Mouse (Mus musculus) hindbrain, embryonic 12.5 days (tissue): ENCODE data around the gene Ppfia2. TPM values are rescaled to one million over a fixed set of nuclear protein-coding genes. Genes with fewer than 3 reads are reported as not detected.

Source experiments
- ATAC-seq: fragments of 200-750 bp; cut with Nextera tagmentation; 2 replicates; pipeline ENCODE4 v1.8.0; 2017; ENCODE audit warnings: moderate TSS enrichment; ENCODE audit not compliant: low FRiP score
- H3K27ac ChIP-seq: fragments of 300-500 bp; sonication (generic); 2 replicates; pipeline ENCODE4 v1.5.1; 2016; ENCODE audit warnings: mild to moderate bottlenecking
- H3K27me3 ChIP-seq: fragments of 300-500 bp; sonication (generic); 2 replicates; pipeline ENCODE4 v1.6.1; 2016; ENCODE audit warnings: mild to moderate bottlenecking
- H3K36me3 ChIP-seq: fragments of 300-500 bp; sonication (generic); 2 replicates; pipeline ENCODE4 v1.6.1; 2016; ENCODE audit warnings: mild to moderate bottlenecking
- H3K4me1 ChIP-seq: fragments of 300-500 bp; sonication (generic); 2 replicates; pipeline ENCODE4 v1.6.1; 2016
- H3K4me2 ChIP-seq: fragments of 300-500 bp; sonication (generic); replicated peaks from 2 replicates; pipeline ENCODE4 v1.6.1; 2016; ENCODE audit warnings: mild to moderate bottlenecking
- H3K4me3 ChIP-seq: fragments of 300-500 bp; sonication (generic); 2 replicates; pipeline ENCODE4 v1.5.1; 2016; ENCODE audit warnings: mild to moderate bottlenecking
- H3K9ac ChIP-seq: fragments of 300-500 bp; sonication (generic); 2 replicates; pipeline ENCODE4 v1.6.1; 2016; ENCODE audit warnings: mild to moderate bottlenecking, moderate library complexity
- H3K9me3 ChIP-seq: fragments of 300-500 bp; sonication (generic); replicated peaks from 2 replicates; pipeline ENCODE4 v1.6.1; 2016; ENCODE audit warnings: mild to moderate bottlenecking
- WGBS: fragments of 180-500 bp; shearing (Covaris S2); methylation state at CpG from one replicate; pipeline ENCODE4 v1.1.7; 2016; 5-methylcytosine and 5-hydroxymethylcytosine counted together
- polyA plus RNA-seq: library from polyadenylated mRNA; unstranded; fragments of >200 nt; fragmentation: Nextera tagmentation; extraction: Ambion mirVana; gene quantifications from 2 replicates; pipeline ENCODE4 v1.2.1, GENCODE M21; 2016

Gene Ppfia2
- polyA plus RNA-seq, 1 experiment from 2014 or later: 11.1 TPM

GRCm38 (mm10) chr10:106870233-106870632, 400.1 kb downstream of the Ppfia2 start:
- Histone ChIP-seq H3K36me3 (no peaks in the 10 kb centered on the region), H3K9ac (no peak overlapping the region), H3K27me3 (no peaks in the 10 kb centered on the region), H3K4me1 (no peaks in the 10 kb centered on the region), H3K27ac (no peak overlapping the region), H3K9me3 (no peaks in the 10 kb centered on the region), H3K4me2 (no peak overlapping the region), H3K4me3 (no peak overlapping the region)
- 89% methylated on average over 4 of the region's 4 CpGs for WGBS
- no peak for ATAC-seq

GRCm38 (mm10) chr10:106871847-106872246, 401.7 kb downstream of the Ppfia2 start:
- Histone ChIP-seq H3K27ac (no peak overlapping the region), H3K36me3 (no peaks in the 10 kb centered on the region), H3K9me3 (no peaks in the 10 kb centered on the region), H3K27me3 (no peaks in the 10 kb centered on the region), H3K4me3 (no peak overlapping the region), H3K4me1 (no peaks in the 10 kb centered on the region), H3K4me2 (no peak overlapping the region), H3K9ac (no peak overlapping the region)
- no peak for ATAC-seq
- 88% methylated on average over 3 of the region's 3 CpGs for WGBS

DNA sequence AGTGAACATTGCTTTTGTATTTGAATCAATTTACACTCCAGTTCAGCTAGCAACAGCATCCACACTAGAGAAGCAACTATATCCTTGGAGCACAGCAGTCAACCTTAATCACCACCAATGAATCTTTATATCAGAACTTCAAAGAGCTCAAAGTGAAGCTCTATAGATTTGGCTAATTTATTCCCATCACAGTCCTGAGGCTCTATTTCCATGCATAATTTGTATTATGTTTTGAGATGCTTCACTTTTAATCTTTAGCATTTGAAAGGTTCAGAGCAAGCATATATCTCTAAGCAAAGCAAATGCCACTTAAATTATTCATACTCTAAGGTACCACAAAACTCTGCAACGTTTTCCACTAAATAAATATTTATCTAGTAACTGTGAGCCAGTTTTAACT, 402.6 kb downstream of the Ppfia2 start:
- no peaks in the 10 kb centered on the region for H3K27me3 ChIP-seq
- 39% methylated on average over 1 of the region's 1 CpGs for WGBS
- ATAC-seq: no peak

GRCm38 (mm10) chr10:106881330-106881729, 411.2 kb downstream of the Ppfia2 start:
- no peak overlapping the region for H3K27ac ChIP-seq
- WGBS: 48% methylated on average over 3 of the region's 3 CpGs
- H3K36me3 ChIP-seq: no peaks in the 10 kb centered on the region
- no peaks in the 10 kb centered on the region for H3K27me3 ChIP-seq
- H3K9me3 ChIP-seq: no peaks in the 10 kb centered on the region
- no peak overlapping the region for H3K4me3 ChIP-seq
- no peak overlapping the region for H3K4me2 ChIP-seq
- ATAC-seq: no peak
- no peak overlapping the region for H3K9ac ChIP-seq
- no peaks in the 10 kb centered on the region for H3K4me1 ChIP-seq

More for the DNA sequence above, 402.6 kb downstream of the Ppfia2 start:
- no peak overlapping the region for H3K27ac ChIP-seq
- H3K4me2 ChIP-seq: no peak overlapping the region
- H3K4me1 ChIP-seq: no peaks in the 10 kb centered on the region
- no peaks in the 10 kb centered on the region for H3K9me3 ChIP-seq
- H3K36me3 ChIP-seq: no peaks in the 10 kb centered on the region
- H3K4me3 ChIP-seq: no peak overlapping the region
- no peak overlapping the region for H3K9ac ChIP-seq

DNA sequence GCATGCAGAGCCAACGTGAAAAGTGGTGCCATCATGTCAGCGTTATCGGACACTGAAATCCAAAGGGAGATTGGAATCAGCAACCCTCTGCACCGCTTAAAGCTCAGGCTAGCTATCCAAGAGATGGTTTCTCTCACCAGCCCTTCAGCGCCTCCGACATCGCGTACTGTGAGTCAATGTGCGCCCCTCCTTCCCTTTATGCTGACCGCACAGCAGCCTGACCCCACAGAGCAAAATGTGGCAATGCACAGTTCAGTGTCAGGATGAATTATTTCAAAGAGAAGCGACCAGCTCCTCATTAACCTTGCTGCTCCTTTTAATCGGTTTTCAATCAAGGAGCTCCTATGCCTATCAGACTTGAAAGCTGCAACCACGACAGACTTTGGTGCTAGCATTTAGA, 426.2 kb downstream of the Ppfia2 start:
- no peak overlapping the region for H3K4me3 ChIP-seq
- H3K27me3 ChIP-seq: no peaks in the 10 kb centered on the region
- H3K9ac ChIP-seq: no peak overlapping the region
- H3K4me2 ChIP-seq: 0 out of 2 replicates have a peak overlapping the region, but pooled peaks have one; percentile 11
- no peak overlapping the region for H3K27ac ChIP-seq
- ATAC-seq: no peak
- no peaks in the 10 kb centered on the region for H3K36me3 ChIP-seq
- peaks cover 3% of the 10 kb centered on the region; the same call in 1 of the 2 replicates for H3K4me1 ChIP-seq
- WGBS: 38% methylated on average over 13 of the region's 13 CpGs
- H3K9me3 ChIP-seq: no peaks in the 10 kb centered on the region

GRCm38 (mm10) chr10:106910108-106910507, 440.0 kb downstream of the Ppfia2 start:
- no peak overlapping the region for H3K4me3 ChIP-seq
- no peaks in the 10 kb centered on the region for H3K9me3 ChIP-seq
- H3K4me2 ChIP-seq: no peak overlapping the region
- H3K36me3 ChIP-seq: no peaks in the 10 kb centered on the region
- WGBS: 73% methylated on average over 3 of the region's 3 CpGs
- H3K27me3 ChIP-seq: no peaks in the 10 kb centered on the region
- no peak for ATAC-seq
- H3K9ac ChIP-seq: no peak overlapping the region
- no peaks in the 10 kb centered on the region for H3K4me1 ChIP-seq
- H3K27ac ChIP-seq: no peak overlapping the region

- Histone ChIP-seq H3K9me3 (no peaks in the 10 kb centered on the region), H3K4me1 (no peaks in the 10 kb centered on the region), H3K36me3 (no peaks in the 10 kb centered on the region), H3K9ac (no peak overlapping the region), H3K27me3 (no peaks in the 10 kb centered on the region), H3K27ac (no peak overlapping the region), H3K4me2 (no peak overlapping the region), H3K4me3 (no peak overlapping the region)
- 14% methylated on average over 2 of the region's 2 CpGs for WGBS
- 0 out of 2 replicates have a peak, but pooled peaks have one; percentile 48 for ATAC-seq
Observed at GRCm38 (mm10) chr10:106913032-106913431, 442.9 kb downstream of the Ppfia2 start.

DNA sequence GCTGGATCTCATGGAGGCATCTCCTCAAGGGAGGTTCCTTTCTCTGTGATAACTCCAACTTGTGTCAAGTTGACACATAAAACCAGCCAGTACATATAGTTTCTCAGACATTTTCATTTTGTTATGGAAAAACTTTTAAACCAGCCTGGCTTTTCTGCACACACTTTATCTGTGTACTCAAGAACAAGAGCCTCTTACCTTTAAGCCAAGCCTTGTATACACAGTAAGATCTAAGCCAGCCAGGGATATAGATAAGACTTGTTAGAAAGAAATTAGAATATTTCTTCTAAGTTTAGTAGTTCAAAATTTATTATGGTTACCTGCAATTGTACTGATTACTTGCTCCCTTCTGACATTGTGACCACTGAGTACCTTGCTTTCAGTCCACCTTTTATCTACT, 444.1 kb downstream of the Ppfia2 start:
- no peaks in the 10 kb centered on the region for H3K36me3 ChIP-seq
- no peak for ATAC-seq
- no peaks in the 10 kb centered on the region for H3K4me1 ChIP-seq
- H3K9ac ChIP-seq: no peak overlapping the region
- no peak overlapping the region for H3K4me2 ChIP-seq
- H3K4me3 ChIP-seq: no peak overlapping the region
- no peaks in the 10 kb centered on the region for H3K27me3 ChIP-seq
- no peaks in the 10 kb centered on the region for H3K9me3 ChIP-seq
- no peak overlapping the region for H3K27ac ChIP-seq

DNA sequence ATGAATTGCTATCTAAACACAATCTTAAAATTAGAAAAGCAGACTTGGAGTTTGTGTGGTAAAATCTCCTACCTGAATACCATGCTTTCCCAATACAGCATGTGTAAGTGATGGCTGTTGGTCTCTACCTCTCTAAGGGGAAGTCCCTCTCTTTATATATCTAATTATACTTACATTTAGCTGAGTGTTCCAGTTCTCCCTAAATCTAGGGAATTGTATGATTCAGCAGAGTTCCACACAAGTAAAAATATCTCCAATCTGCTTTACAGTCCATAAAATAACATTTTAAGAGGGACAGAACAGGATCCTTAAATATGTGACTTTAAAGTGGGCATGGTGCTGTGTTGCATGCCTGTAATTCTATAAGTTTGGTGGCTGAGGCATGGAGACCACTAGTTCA, 444.7 kb downstream of the Ppfia2 start:
- no peak for ATAC-seq
- Histone ChIP-seq H3K36me3 (no peaks in the 10 kb centered on the region), H3K4me3 (no peak overlapping the region), H3K4me2 (no peak overlapping the region), H3K27ac (no peak overlapping the region), H3K9ac (no peak overlapping the region), H3K27me3 (no peaks in the 10 kb centered on the region), H3K9me3 (no peaks in the 10 kb centered on the region), H3K4me1 (no peaks in the 10 kb centered on the region)

- Histone ChIP-seq H3K4me3 (no peak overlapping the region), H3K9me3 (no peaks in the 10 kb centered on the region), H3K9ac (no peak overlapping the region), H3K4me2 (no peak overlapping the region), H3K4me1 (peaks cover 6% of the 10 kb centered on the region; the same call in 1 of the 2 replicates), H3K27me3 (no peaks in the 10 kb centered on the region), H3K27ac (no peak overlapping the region), H3K36me3 (no peaks in the 10 kb centered on the region)
- 80% methylated on average over 5 of the region's 5 CpGs for WGBS
- ATAC-seq: no peak
Observed at GRCm38 (mm10) chr10:106924334-106924733, 454.2 kb downstream of the Ppfia2 start.

DNA sequence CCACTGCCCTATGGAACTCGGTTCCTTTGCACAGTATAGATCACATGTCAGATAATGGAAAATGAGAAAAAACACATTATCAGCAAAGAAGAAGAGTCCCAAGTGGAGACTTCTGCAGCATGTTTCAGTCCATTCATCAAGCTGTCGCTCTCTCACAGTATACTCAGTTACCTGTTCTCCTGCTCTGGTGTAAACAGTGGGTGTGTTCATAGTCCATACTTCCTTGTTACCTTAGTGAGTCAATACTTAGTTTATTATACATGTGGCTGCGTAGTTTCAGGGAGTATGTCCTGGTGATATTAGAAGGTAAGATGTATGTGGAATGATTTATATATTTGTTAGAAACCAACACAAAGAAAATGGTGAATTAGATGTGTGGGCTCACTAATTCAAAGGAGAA, 454.7 kb downstream of the Ppfia2 start:
- Histone ChIP-seq H3K9me3 (no peaks in the 10 kb centered on the region), H3K4me2 (no peak overlapping the region), H3K9ac (no peak overlapping the region), H3K4me3 (no peak overlapping the region), H3K36me3 (no peaks in the 10 kb centered on the region), H3K27ac (no peak overlapping the region), H3K4me1 (peaks cover 6% of the 10 kb centered on the region; the same call in 1 of the 2 replicates), H3K27me3 (no peaks in the 10 kb centered on the region)
- WGBS: 88% methylated on average over 3 of the region's 3 CpGs
- ATAC-seq: no peak

- H3K4me2 ChIP-seq: no peak overlapping the region
- no peak overlapping the region for H3K9ac ChIP-seq
- no peaks in the 10 kb centered on the region for H3K27me3 ChIP-seq
- peak; percentile 65; the same call in 1 of the 2 replicates for ATAC-seq
- no peak overlapping the region; the same call in 1 of the 2 replicates for H3K27ac ChIP-seq
- peaks cover 6% of the 10 kb centered on the region; the same call in 1 of the 2 replicates for H3K4me1 ChIP-seq
- no peaks in the 10 kb centered on the region for H3K36me3 ChIP-seq
- H3K4me3 ChIP-seq: no peak overlapping the region
- WGBS: 47% methylated on average over 9 of the region's 9 CpGs
- H3K9me3 ChIP-seq: no peaks in the 10 kb centered on the region
Observed at GRCm38 (mm10) chr10:106928576-106929332, 458.6 kb downstream of the Ppfia2 start.

- peak overlapping the region; percentile 42 for H3K4me2 ChIP-seq
- H3K4me3 ChIP-seq: peak overlapping the region; percentile 11; the same call in 1 of the 2 replicates
- no peak overlapping the region for H3K9ac ChIP-seq
- no peaks in the 10 kb centered on the region for H3K36me3 ChIP-seq
- 38% methylated on average over 13 of the region's 13 CpGs for WGBS
- H3K4me1 ChIP-seq: peaks cover 6% of the 10 kb centered on the region; the same call in 1 of the 2 replicates
- H3K27ac ChIP-seq: no peak overlapping the region; the same call in 1 of the 2 replicates
- 0 out of 2 replicates have a peak, but pooled peaks have one; percentile 41 for ATAC-seq
- H3K27me3 ChIP-seq: no peaks in the 10 kb centered on the region
- no peaks in the 10 kb centered on the region for H3K9me3 ChIP-seq
Observed at GRCm38 (mm10) chr10:106932571-106933073, 462.5 kb downstream of the Ppfia2 start.
